Mouse (Mus musculus): Measurements from ENCODE around the gene Ssrp1.

Gene Ssrp1

DNA sequence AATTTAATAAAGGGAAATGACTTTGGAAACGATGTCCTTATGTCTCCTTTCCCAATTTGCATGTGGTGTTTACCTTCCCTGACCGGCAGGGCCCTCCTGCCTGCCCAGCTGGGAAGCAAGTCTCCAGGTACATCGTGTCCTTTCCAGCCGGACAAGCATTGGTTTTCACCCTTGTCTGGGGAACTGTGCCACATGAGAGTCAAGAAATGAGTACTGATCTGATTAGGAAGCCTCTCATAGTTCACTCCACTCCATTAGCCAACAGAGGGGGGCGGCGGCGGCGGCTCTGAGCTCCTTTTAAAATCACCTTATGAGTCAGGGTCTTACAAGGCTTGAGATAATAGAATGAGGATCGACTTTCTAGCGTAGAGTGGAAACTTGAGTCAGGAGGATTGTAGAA, 10.0 kb downstream of the Ssrp1 start:
- Histone ChIP-seq H3K4me3 (replicated peaks; ENCODE audit: low read length) (peak overlapping the region; percentile 82), H3K36me3 (ENCODE audit: insufficient read depth, low read length) (peaks cover 61% of the 10 kb centered on the region), H3K9me3 (ENCODE audit: low read length) (no peaks in the 10 kb centered on the region), H3K27me3 (ENCODE audit: insufficient read depth, low read length) (no peaks in the 10 kb centered on the region), H3K4me1 (replicated peaks; ENCODE audit: low read depth, low read length) (peaks cover 90% of the 10 kb centered on the region)
- no peak for TF ChIP-seq NANOG (IDR thresholded peaks at IDR 0.05; ENCODE audit: borderline replicate concordance, low read length)
- no peak for TF ChIP-seq CTCF (conservative IDR thresholded peaks at IDR 0.05; ENCODE audit: low read length)
- no peak for TF ChIP-seq POU5F1 (IDR thresholded peaks at IDR 0.05; ENCODE audit: borderline replicate concordance, low read length)

DNA sequence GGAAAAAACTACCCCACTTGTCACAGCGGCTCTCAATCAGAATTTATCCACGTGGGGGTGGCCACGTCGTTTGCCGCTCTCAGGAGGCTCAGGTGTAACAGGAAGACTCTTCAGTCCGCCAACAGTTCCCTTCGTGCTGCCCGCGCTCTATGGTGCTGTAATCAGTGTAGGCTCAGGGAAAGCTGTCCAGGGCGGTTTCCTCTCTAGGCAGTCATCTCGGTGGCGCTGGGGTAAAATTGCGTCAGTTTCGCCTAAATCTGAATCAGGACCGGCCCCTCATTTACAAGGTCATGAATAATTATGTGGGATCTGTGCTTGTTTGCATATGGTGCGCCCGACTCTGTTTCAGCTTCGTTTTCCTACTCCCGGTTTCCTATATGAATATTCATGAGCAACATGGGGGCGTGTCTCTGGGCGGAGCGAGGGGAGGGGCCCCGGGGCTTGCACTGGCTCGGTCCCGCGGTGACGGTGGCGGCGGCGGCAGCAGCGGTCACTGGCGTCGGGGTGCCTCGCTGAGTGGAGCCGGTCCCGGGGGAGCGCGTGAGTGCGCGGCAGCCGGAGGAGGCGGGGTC, 10.6 kb downstream of the Ssrp1 start, which contains the start of gene Tnks1bp1:
TSS of gene Tnks1bp1 (plus strand) at position 427 of the 572 bp plus-strand sequence.
- peaks cover 90% of the 10 kb centered on the region for H3K4me1 ChIP-seq (replicated peaks; ENCODE audit: low read depth, low read length)
- H3K9me3 ChIP-seq (ENCODE audit: low read length): no peaks in the 10 kb centered on the region
- H3K27me3 ChIP-seq (ENCODE audit: insufficient read depth, low read length): no peaks in the 10 kb centered on the region
- peak within 1 kb of the TSS; percentile 82 for H3K4me3 ChIP-seq (replicated peaks; ENCODE audit: low read length)
- peaks cover 61% of the 10 kb centered on the region for H3K36me3 ChIP-seq (ENCODE audit: insufficient read depth, low read length)
- no peak for TF ChIP-seq POU5F1 (IDR thresholded peaks at IDR 0.05; ENCODE audit: borderline replicate concordance, low read length)
- TF ChIP-seq NANOG (IDR thresholded peaks at IDR 0.05; ENCODE audit: borderline replicate concordance, low read length): no peak
- no peak for TF ChIP-seq CTCF (conservative IDR thresholded peaks at IDR 0.05; ENCODE audit: low read length)

DNA sequence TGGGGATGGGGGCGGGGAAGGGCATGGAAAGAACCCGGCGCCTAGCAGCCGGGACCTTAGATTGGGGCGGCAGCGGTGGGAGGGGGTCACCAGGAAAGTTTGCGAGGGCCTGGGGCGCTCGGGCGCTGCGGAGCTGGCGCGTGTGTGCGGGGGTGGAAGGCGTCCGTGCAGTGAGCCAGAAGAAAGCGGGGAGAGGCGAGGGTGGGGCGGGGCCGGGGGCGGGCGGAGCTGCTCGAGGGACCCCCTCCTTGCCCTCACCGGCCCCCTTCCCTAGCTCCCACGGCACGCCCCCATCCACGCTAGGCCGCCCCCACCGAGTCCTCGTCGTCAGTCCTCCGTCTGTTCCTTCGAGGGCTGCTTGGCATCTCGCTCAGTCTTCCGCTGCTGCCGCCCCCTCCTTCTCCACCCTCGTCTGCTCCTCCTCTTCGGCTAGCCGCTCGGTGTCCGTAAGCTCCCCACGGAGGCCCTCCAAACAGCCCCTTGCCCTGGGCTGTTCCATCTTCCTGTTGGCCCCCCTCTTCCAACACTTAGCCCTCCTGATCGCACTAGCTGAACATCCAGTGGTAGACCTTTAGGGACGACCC, 11.2 kb downstream of the Ssrp1 start:
- no peak for TF ChIP-seq POU5F1 (IDR thresholded peaks at IDR 0.05; ENCODE audit: borderline replicate concordance, low read length)
- TF ChIP-seq CTCF (conservative IDR thresholded peaks at IDR 0.05; ENCODE audit: low read length): no peak
- TF ChIP-seq NANOG (IDR thresholded peaks at IDR 0.05; ENCODE audit: borderline replicate concordance, low read length): no peak
- Histone ChIP-seq H3K4me3 (replicated peaks; ENCODE audit: low read length) (peak overlapping the region; percentile 82), H3K36me3 (ENCODE audit: insufficient read depth, low read length) (peaks cover 61% of the 10 kb centered on the region), H3K27me3 (ENCODE audit: insufficient read depth, low read length) (no peaks in the 10 kb centered on the region), H3K4me1 (replicated peaks; ENCODE audit: low read depth, low read length) (peaks cover 90% of the 10 kb centered on the region), H3K9me3 (ENCODE audit: low read length) (no peaks in the 10 kb centered on the region)

DNA sequence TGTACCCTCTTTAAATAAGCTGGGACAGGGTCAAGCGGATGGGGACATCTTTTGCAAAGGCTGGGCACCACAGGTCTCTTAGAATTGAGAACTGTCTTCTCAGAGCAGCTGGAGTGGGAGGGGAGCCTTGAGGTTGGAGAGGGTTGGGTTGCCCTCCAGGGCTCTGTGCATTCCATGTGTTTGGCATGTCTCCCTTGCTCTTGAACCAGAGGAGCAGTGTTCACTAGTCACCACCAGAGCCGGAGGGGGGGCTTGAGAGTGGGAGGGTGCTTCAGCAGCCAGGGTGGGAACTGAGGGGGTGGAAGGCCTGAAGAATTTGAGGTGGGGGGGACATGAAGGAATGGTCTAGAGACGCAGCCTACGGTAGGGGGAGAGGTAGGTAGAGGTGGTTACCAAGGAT, 12.2 kb downstream of the Ssrp1 start:
- Histone ChIP-seq H3K4me1 (replicated peaks; ENCODE audit: low read depth, low read length) (peaks cover 88% of the 10 kb centered on the region), H3K36me3 (ENCODE audit: insufficient read depth, low read length) (peaks cover 61% of the 10 kb centered on the region), H3K4me3 (replicated peaks; ENCODE audit: low read length) (peak overlapping the region; percentile 82; the same call in 1 of the 2 replicates), H3K9me3 (ENCODE audit: low read length) (no peaks in the 10 kb centered on the region), H3K27me3 (ENCODE audit: insufficient read depth, low read length) (no peaks in the 10 kb centered on the region)
- TF ChIP-seq NANOG (IDR thresholded peaks at IDR 0.05; ENCODE audit: borderline replicate concordance, low read length) (no peak), CTCF (conservative IDR thresholded peaks at IDR 0.05; ENCODE audit: low read length) (no peak), POU5F1 (IDR thresholded peaks at IDR 0.05; ENCODE audit: borderline replicate concordance, low read length) (no peak)

DNA sequence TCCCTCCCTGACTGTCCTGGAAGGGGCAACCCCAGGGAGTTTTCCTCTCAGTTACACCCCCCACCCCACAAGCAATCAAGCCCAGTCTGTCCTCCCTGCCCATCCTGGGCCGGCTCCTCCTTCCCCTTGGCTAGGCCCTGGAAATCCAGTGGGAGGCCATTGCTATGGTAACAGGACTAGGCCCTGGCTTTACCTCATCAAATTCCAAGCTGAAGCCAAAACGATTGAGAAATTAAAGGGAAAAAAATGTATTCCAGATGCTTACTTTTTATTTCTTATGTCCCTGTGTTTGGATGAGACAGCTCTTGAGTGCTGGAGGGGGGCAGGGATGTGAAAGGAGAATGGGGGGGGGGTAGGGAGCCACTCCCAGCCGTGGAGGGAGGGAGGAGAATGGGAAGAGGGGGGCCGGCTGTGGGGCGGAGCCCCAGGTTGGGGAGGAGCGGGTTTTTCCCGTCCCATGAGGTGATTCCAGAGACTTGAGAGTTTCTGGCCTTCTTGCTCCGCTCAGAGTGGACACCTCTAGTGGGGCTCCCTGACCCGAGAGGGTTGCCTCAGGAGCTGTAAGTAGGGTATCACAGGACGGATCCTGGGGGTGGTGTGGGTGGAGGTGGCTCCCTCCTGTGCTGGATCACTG, 13.1 kb downstream of the Ssrp1 start:
- peak overlapping the region; percentile 67 for H3K4me3 ChIP-seq (replicated peaks; ENCODE audit: low read length)
- no peak for TF ChIP-seq POU5F1 (IDR thresholded peaks at IDR 0.05; ENCODE audit: borderline replicate concordance, low read length)
- no peak for TF ChIP-seq NANOG (IDR thresholded peaks at IDR 0.05; ENCODE audit: borderline replicate concordance, low read length)
- no peak for TF ChIP-seq CTCF (conservative IDR thresholded peaks at IDR 0.05; ENCODE audit: low read length)
- peaks cover 82% of the 10 kb centered on the region for H3K4me1 ChIP-seq (replicated peaks; ENCODE audit: low read depth, low read length)
- peaks cover 61% of the 10 kb centered on the region for H3K36me3 ChIP-seq (ENCODE audit: insufficient read depth, low read length)
- no peaks in the 10 kb centered on the region for H3K27me3 ChIP-seq (ENCODE audit: insufficient read depth, low read length)
- H3K9me3 ChIP-seq (ENCODE audit: low read length): no peaks in the 10 kb centered on the region

DNA sequence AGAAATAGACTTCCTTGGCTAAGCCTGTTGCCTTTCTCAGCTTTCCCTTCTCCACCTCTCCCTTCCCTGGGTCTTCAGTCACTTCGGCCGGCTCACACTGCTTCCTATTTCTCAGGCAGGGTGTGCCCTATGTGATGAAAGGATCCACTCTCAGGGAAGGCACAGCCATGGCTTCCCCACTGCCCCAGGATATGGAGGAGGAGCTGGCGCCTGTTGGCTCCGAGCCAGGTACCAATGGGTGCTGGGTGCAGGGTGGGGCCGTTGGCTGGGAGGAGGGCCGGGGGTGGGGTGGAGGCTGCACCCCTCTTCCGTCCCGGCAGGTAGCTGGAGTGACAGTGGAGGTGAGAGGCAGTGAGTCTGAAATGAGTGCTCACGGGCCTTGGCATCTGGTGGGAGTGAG, 13.7 kb downstream of the Ssrp1 start:
- Histone ChIP-seq H3K4me3 (replicated peaks; ENCODE audit: low read length) (peak overlapping the region; percentile 67), H3K9me3 (ENCODE audit: low read length) (no peaks in the 10 kb centered on the region), H3K4me1 (replicated peaks; ENCODE audit: low read depth, low read length) (peaks cover 77% of the 10 kb centered on the region), H3K36me3 (ENCODE audit: insufficient read depth, low read length) (peaks cover 61% of the 10 kb centered on the region), H3K27me3 (ENCODE audit: insufficient read depth, low read length) (no peaks in the 10 kb centered on the region)
- TF ChIP-seq NANOG (IDR thresholded peaks at IDR 0.05; ENCODE audit: borderline replicate concordance, low read length): no peak
- no peak for TF ChIP-seq POU5F1 (IDR thresholded peaks at IDR 0.05; ENCODE audit: borderline replicate concordance, low read length)
- TF ChIP-seq CTCF (conservative IDR thresholded peaks at IDR 0.05; ENCODE audit: low read length): no peak

DNA sequence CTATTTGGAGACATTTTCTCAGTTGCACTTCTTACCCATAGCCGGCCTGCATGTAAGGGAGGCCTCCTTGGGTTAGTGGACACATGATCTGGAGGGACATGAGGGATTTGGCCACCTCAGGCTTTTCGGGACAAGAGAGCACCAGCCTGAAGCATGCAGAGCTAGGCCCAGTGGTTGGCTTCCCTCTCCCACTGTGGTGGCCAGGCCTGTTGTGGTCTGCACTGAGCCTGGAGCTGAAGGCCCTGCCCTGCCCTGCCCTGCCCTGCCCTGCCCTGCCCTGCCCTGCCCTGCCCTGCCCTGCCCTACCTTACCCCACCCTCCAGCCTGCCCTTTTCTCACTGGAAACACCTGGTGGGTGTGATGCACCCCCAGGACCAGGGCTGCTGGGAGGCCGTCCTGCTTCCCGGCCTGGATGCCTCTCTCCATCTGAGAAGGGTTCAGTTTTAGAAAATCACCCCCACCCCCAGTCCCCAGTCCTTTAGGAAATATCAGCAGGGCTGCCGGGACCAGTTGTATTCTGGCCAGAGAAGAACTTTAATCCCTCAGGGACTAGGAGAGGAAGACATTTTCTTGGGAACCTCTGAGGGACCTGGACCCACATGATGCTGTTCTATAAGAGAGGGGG, 16.3 kb downstream of the Ssrp1 start:
- Histone ChIP-seq H3K4me3 (replicated peaks; ENCODE audit: low read length) (no peak overlapping the region; the same call in 1 of the 2 replicates), H3K27me3 (ENCODE audit: insufficient read depth, low read length) (no peaks in the 10 kb centered on the region), H3K9me3 (ENCODE audit: low read length) (no peaks in the 10 kb centered on the region), H3K4me1 (replicated peaks; ENCODE audit: low read depth, low read length) (peaks cover 71% of the 10 kb centered on the region), H3K36me3 (ENCODE audit: insufficient read depth, low read length) (peaks cover 66% of the 10 kb centered on the region)
- TF ChIP-seq NANOG (IDR thresholded peaks at IDR 0.05; ENCODE audit: borderline replicate concordance, low read length): no peak
- TF ChIP-seq CTCF (conservative IDR thresholded peaks at IDR 0.05; ENCODE audit: low read length): no peak
- no peak for TF ChIP-seq POU5F1 (IDR thresholded peaks at IDR 0.05; ENCODE audit: borderline replicate concordance, low read length)

DNA sequence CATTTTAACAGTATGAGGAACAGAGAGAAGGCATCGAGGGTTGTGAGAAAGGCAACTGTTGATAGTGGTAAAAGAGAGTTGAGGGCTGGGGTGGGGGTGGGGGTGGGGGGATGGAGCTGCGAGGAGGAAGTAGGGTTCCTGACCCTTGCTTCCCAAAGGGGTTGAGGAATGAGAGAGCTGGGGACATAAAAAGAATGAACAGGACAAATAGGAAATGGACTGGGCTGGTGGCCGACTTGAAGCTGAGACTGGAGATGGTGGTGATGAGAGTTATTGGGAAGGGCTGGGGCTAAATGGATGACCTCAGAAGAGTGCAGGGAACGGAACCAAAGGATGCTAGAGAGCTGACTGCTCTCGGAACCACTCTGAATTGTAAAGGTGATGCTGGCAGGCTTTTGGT, 19.7 kb downstream of the Ssrp1 start:
- Histone ChIP-seq H3K36me3 (ENCODE audit: insufficient read depth, low read length) (peaks cover 77% of the 10 kb centered on the region), H3K27me3 (ENCODE audit: insufficient read depth, low read length) (no peaks in the 10 kb centered on the region), H3K9me3 (ENCODE audit: low read length) (no peaks in the 10 kb centered on the region), H3K4me3 (replicated peaks; ENCODE audit: low read length) (no peak overlapping the region), H3K4me1 (replicated peaks; ENCODE audit: low read depth, low read length) (peaks cover 70% of the 10 kb centered on the region)
- TF ChIP-seq CTCF (conservative IDR thresholded peaks at IDR 0.05; ENCODE audit: low read length) (no peak), POU5F1 (IDR thresholded peaks at IDR 0.05; ENCODE audit: borderline replicate concordance, low read length) (no peak), NANOG (IDR thresholded peaks at IDR 0.05; ENCODE audit: borderline replicate concordance, low read length) (no peak)
